Mouse (Mus musculus): ENCODE results near the gene Syce2. TPM values are rescaled to one million over a fixed set of nuclear protein-coding genes. Genes with fewer than 3 reads are reported as not detected.

Syce2 gene
- polyA plus RNA-seq, 1 experiment from 2014 or later, result 70.0 TPM

GRCm38 (mm10) chr8:84936041-84936961 lies 64.4 kb downstream of the Syce2 start:
- H3K36me3 ChIP-seq, result no peaks in the 10 kb centered on the region
- 27% methylated on average over 23 of the region's 23 CpGs for WGBS
- peak overlapping the region; percentile 70 for H3K4me2 ChIP-seq
- ATAC-seq (ENCODE audit: insufficient number of reproducible peaks, low FRiP score, low TSS enrichment, low read depth), result no peak
- H3K27me3 ChIP-seq, result peaks cover 75% of the 10 kb centered on the region
- H3K9ac ChIP-seq, result no peak overlapping the region
- H3K9me3 ChIP-seq, result no peaks in the 10 kb centered on the region
- H3K27ac ChIP-seq, result no peak overlapping the region
- peaks cover 14% of the 10 kb centered on the region for H3K4me1 ChIP-seq
- peak overlapping the region; percentile 38 for H3K4me3 ChIP-seq

- peak within 1 kb of the TSS; percentile 70 for H3K4me2 ChIP-seq
- no peak for ATAC-seq (ENCODE audit: insufficient number of reproducible peaks, low FRiP score, low TSS enrichment, low read depth)
- no peaks in the 10 kb centered on the region for H3K9me3 ChIP-seq
- H3K4me1 ChIP-seq, result peaks cover 14% of the 10 kb centered on the region
- WGBS, result under 1% methylated on average over 45 of the region's 50 CpGs
- H3K27ac ChIP-seq, result no peak within 1 kb of the TSS
- H3K9ac ChIP-seq, result no peak within 1 kb of the TSS
- H3K36me3 ChIP-seq, result no peaks in the 10 kb centered on the region
- peak within 1 kb of the TSS; percentile 38 for H3K4me3 ChIP-seq
- H3K27me3 ChIP-seq, result peaks cover 77% of the 10 kb centered on the region
These were observed 65.1 kb downstream of the Syce2 start, which contains the start of gene Mast1 for GRCm38 (mm10) chr8:84936962-84937546. Gene Mast1 (minus strand): TSS chr8:84937359.

Small RNAs within 50 kb of the gene (microRNA-seq; reads per million reads assigned to microRNA genes)
- gene Gm24197 (not detected), gene Mir7069 (1.2 reads per million)

Other genes with a start within 250 kb of the Syce2 start
- gene Ier2, start 209.3 kb upstream of the Syce2 start, polyA plus RNA-seq (2015; fragmentation: Nextera tagmentation; extraction: Ambion mirVana), result 80.6 and 81.7 TPM in 2 replicates
- 63.3 and 64.5 TPM in 2 replicates for gene Trmt1, start 185.8 kb upstream of the Syce2 start, polyA plus RNA-seq (2015; fragmentation: Nextera tagmentation; extraction: Ambion mirVana)
- 13.5 and 13.8 TPM in 2 replicates for gene Nacc1, start 184.2 kb upstream of the Syce2 start, polyA plus RNA-seq (2015; fragmentation: Nextera tagmentation; extraction: Ambion mirVana)
- gene Lyl1, start 170.7 kb upstream of the Syce2 start, polyA plus RNA-seq (2015; fragmentation: Nextera tagmentation; extraction: Ambion mirVana), result 5.6 and 6.0 TPM in 2 replicates
- 3.8 and 5.5 TPM in 2 replicates for gene G430095P16Rik, start 149.1 kb upstream of the Syce2 start, polyA plus RNA-seq (2015; fragmentation: Nextera tagmentation; extraction: Ambion mirVana)
- 87.0 and 100 TPM in 2 replicates for gene Nfix, start 71.8 kb upstream of the Syce2 start, polyA plus RNA-seq (2015; fragmentation: Nextera tagmentation; extraction: Ambion mirVana)
- gene Dand5, start 49.3 kb upstream of the Syce2 start, polyA plus RNA-seq (2015; fragmentation: Nextera tagmentation; extraction: Ambion mirVana), result 7.5 and 8.0 TPM in 2 replicates
- gene Gadd45gip1, start 40.6 kb upstream of the Syce2 start, polyA plus RNA-seq (2015; fragmentation: Nextera tagmentation; extraction: Ambion mirVana), result 44.7 and 45.6 TPM in 2 replicates
- 102 and 122 TPM in 2 replicates for gene Rad23a, start 31.4 kb upstream of the Syce2 start, polyA plus RNA-seq (2015; fragmentation: Nextera tagmentation; extraction: Ambion mirVana)
- gene Calr, start 25.2 kb upstream of the Syce2 start, polyA plus RNA-seq (2015; fragmentation: Nextera tagmentation; extraction: Ambion mirVana), result 1,060 and 1,089 TPM in 2 replicates
- 94.4 and 98.2 TPM in 2 replicates for gene Farsa, start 15.1 kb upstream of the Syce2 start, polyA plus RNA-seq (2015; fragmentation: Nextera tagmentation; extraction: Ambion mirVana)
- gene Gcdh, start 21.8 kb downstream of the Syce2 start, polyA plus RNA-seq (2015; fragmentation: Nextera tagmentation; extraction: Ambion mirVana), result 31.1 and 34.3 TPM in 2 replicates
- gene Klf1, start 29.8 kb downstream of the Syce2 start, polyA plus RNA-seq (2015; fragmentation: Nextera tagmentation; extraction: Ambion mirVana), result 1.4 and 2.5 TPM in 2 replicates
- 19.2 and 22.1 TPM in 2 replicates for gene Dnase2a, start 36.4 kb downstream of the Syce2 start, polyA plus RNA-seq (2015; fragmentation: Nextera tagmentation; extraction: Ambion mirVana)
- 0.34 and 0.35 TPM in 2 replicates for gene Mast1, start 65.2 kb downstream of the Syce2 start, polyA plus RNA-seq (2015; fragmentation: Nextera tagmentation; extraction: Ambion mirVana)
- 0.19 and 0.24 TPM in 2 replicates for gene Rtbdn, start 74.9 kb downstream of the Syce2 start, polyA plus RNA-seq (2015; fragmentation: Nextera tagmentation; extraction: Ambion mirVana)
- not detected in 2 replicates for gene Gm49661, start 97.3 kb downstream of the Syce2 start, polyA plus RNA-seq (2015; fragmentation: Nextera tagmentation; extraction: Ambion mirVana)
- 635 and 681 TPM in 2 replicates for gene Prdx2, start 97.5 kb downstream of the Syce2 start, polyA plus RNA-seq (2015; fragmentation: Nextera tagmentation; extraction: Ambion mirVana)
- gene Rnaseh2a, start 97.7 kb downstream of the Syce2 start, polyA plus RNA-seq (2015; fragmentation: Nextera tagmentation; extraction: Ambion mirVana), result 95.2 and 95.6 TPM in 2 replicates
- gene Junb, start 106.6 kb downstream of the Syce2 start, polyA plus RNA-seq (2015; fragmentation: Nextera tagmentation; extraction: Ambion mirVana), result 30.4 and 42.5 TPM in 2 replicates
- gene Hook2, start 118.5 kb downstream of the Syce2 start, polyA plus RNA-seq (2015; fragmentation: Nextera tagmentation; extraction: Ambion mirVana), result 26.9 and 28.8 TPM in 2 replicates
- 0.12 TPM in 2 replicates for gene Best2, start 142.4 kb downstream of the Syce2 start, polyA plus RNA-seq (2015; fragmentation: Nextera tagmentation; extraction: Ambion mirVana)
- gene Asna1, start 153.2 kb downstream of the Syce2 start, polyA plus RNA-seq (2015; fragmentation: Nextera tagmentation; extraction: Ambion mirVana), result 113 and 117 TPM in 2 replicates
- gene Trir, start 154.7 kb downstream of the Syce2 start, polyA plus RNA-seq (2015; fragmentation: Nextera tagmentation; extraction: Ambion mirVana), result 86.7 and 102 TPM in 2 replicates
- gene Tnpo2, start 164.8 kb downstream of the Syce2 start, polyA plus RNA-seq (2015; fragmentation: Nextera tagmentation; extraction: Ambion mirVana), result 32.7 and 33.7 TPM in 2 replicates
- gene Fbxw9, start 187.9 kb downstream of the Syce2 start, polyA plus RNA-seq (2015; fragmentation: Nextera tagmentation; extraction: Ambion mirVana), result 30.1 and 32.3 TPM in 2 replicates
- gene Gm5741, start 195.9 kb downstream of the Syce2 start, polyA plus RNA-seq (2015; fragmentation: Nextera tagmentation; extraction: Ambion mirVana), result not detected in 2 replicates
- gene Dhps, start 199.6 kb downstream of the Syce2 start, polyA plus RNA-seq (2015; fragmentation: Nextera tagmentation; extraction: Ambion mirVana), result 41.5 and 48.9 TPM in 2 replicates
- gene Wdr83os, start 208.6 kb downstream of the Syce2 start, polyA plus RNA-seq (2015; fragmentation: Nextera tagmentation; extraction: Ambion mirVana), result 106 and 111 TPM in 2 replicates
- gene Wdr83, start 209.2 kb downstream of the Syce2 start, polyA plus RNA-seq (2015; fragmentation: Nextera tagmentation; extraction: Ambion mirVana), result 40.5 and 42.4 TPM in 2 replicates
- gene Man2b1, start 211.2 kb downstream of the Syce2 start, polyA plus RNA-seq (2015; fragmentation: Nextera tagmentation; extraction: Ambion mirVana), result 39.8 and 42.1 TPM in 2 replicates